Mouse (Mus musculus) urinary bladder, postnatal 4 days (tissue): ENCODE data around the gene Shoc2.
"Not testable (repeated sequence)": the region's sequence is repeated elsewhere in the genome, so short reads cannot be mapped to it uniquely, and the experiment has no call there.

ENCODE experiments used
- DNase-seq, 2 experiments: peaks; one replicate each; pipeline ENCODE4 v3.0.0; 2021 to 2022; ENCODE audit warnings: low spot score in 2 of 2

Shoc2 gene

DNA sequence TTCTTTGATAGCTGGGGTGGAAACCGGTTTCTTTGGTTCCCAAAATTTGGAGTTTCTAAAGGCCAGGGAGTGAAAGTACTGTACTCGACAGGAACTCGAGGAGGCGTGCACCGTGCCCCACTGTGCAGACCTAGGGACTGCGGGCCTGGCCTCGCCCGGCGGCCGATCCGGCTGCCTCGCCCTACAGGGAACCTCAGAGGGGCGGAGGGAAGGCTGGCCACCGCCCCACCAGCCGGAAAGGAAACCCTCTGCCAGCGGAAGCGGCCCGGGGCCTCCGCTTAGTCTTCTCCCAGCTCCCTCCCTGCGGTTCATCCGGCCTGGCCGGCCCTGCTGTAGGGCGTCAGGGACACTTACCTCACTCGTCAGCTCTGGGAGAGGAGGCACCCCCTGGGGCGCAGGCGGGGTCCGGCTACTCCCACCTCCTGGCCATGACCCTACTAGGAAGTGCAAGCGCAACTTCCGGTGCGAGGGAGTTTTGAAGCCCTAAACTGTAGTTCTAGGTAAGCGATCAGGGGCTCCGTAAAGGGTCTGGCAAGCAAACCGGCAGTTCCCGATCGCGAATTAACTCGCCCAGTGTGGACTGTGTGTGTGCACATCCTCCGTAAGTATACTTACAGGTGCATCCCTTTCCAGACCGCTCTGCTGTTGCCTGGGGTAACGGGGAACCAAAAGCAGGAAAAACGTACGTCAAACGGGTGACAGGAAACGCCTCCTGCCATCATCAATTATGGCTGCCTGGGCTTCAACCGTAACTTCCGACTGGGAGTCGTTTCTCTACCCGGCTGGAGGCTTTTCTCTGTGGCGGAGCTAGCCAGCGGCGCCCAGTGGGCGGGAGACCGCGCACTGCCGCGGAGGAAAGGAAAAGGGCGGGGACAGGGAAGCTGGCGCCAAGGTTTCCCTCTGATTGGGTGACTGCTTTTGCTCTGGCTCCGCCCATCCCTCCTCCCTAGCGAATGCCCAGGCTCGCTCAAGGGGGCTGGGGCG is at the start of gene Shoc2, which contains the start of gene Bbip1:
Gene Shoc2, plus strand, starts transcription at position 505 of the 984 bp plus-strand sequence.
Gene Bbip1, minus strand, starts transcription at position 826 of the 984 bp plus-strand sequence.
- peak; percentile 97 to 99 for DNase-seq

- DNase-seq: peak in 1 of 2 experiments; percentile 41
Measured at GRCm38 (mm10) chr19:53894538-53895121, 49.5 kb upstream of the Shoc2 start.

GRCm38 (mm10) chr19:53898046-53898445 is 46.1 kb upstream of the Shoc2 start:
- no peak for DNase-seq

GRCm38 (mm10) chr19:53898498-53898897 is 45.6 kb upstream of the Shoc2 start:
- no peak for DNase-seq

- DNase-seq: no peak
Measured at GRCm38 (mm10) chr19:53898970-53899900, 44.9 kb upstream of the Shoc2 start.

GRCm38 (mm10) chr19:53899941-53900610 is 44.0 kb upstream of the Shoc2 start:
- no peak for DNase-seq

DNA sequence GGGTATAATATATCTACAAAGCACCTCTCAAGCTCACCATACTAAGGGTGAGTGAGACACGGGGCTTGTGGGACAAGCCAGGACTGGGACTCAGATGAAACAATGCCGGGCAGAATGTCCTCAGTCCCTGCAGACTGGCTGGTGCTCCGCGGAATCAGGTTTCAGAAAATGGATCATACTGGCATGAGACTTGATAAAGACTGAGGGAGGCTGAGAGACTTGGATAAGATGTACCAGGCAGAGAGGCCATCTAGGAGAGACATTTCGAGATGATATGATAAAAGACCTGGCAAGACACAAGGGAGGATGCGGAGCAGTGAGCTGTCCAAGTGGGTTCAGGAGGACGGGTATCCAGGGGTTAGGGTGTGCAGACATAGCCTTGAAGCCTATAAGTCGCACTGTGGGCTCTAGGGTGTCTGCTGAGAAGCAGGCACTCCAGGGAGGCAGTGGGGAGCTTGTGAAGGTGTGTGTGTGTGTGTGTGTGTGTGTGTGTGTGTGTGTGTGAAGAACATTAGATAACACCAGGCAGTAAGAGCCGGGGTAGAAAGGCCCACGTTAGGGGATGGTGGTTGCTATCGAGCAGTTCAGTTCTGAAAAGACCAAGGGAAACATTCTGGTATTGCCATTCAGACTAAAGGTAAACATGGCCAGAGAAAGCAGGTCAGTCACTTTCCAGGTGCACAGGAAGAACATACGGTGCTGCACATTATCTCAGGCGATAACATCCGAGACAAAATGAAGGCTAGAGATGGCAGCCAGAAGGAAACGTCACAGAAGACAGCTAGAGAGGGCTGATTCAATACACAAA is 42.0 kb upstream of the Shoc2 start:
- DNase-seq: no peak

DNA sequence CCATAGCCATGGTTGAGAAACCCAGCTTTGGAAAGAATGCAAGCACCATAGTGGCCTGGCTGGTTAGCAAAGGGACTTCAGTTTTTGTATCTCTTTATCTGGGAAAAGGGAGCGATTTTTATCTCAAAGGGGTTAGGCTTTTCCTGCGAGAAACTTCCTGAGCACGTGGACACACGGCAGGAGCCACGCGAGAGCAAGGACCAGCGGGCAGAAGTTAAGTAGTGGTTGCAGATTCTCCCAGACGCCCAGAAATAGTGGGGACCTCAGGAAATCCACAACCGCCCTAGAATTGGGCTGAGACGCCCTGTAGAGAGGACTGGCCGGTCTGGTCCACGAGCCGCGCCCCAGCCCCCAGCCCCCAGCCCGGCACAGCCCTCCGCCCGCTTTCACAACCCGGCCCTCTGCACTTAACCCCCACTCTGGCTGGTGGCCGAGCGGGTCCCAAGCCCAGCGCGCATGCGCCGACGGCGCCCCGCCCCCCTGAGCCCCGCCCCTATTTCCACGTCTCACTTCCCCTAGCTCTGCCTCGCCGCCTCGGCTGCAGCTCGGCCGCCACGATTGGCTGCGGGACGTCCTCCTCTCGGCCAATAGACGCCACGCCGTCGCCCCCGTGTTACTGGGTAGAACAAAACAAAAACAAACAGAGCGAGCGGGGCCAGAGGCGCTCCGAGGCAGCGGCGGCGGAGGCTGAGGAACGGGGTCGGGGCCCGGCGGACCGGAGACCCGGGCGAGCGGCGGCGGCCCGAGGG is 41.2 kb upstream of the Shoc2 start:
- peak; percentile 95 to 96 for DNase-seq

DNA sequence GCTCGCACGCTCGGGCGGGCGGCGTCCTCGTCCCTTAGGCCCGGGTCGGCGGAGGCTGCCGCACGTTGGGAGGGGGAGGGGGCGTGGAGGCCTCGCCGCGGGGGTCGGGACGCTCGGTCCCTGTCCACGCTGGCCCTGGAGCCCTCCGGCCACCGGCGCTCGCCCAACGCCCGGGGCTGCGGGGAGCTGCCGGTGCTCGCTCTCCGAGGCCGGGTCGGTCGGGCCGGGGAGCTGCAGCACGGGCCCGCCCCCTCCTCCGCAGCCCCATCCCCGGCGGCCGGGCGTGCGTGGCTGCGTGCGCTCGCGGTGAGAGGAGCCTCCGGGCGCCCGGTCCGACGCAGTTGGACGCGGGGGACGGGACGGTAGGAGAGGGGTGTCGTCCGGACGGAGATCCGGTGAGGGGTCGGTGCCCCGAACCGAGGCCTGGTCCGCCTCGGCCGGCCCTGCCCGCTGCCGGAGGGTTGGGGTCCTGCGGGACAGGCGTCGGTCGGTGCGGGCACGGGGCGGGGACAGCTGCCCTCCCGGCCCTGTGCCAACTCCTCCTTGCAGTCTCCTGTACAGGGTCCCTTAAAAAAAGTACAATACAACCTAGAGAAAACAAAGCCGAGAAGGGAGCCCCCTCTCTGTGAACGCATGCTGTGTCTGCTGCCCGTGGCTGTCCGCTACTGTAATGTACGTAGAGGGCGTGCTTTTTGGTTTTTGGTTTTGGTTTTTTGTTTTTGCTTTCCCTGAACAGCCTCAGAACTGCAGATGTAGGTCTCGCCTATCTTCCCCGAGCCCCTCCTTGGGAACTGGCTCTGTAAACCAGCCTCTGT is 40.4 kb upstream of the Shoc2 start:
- peak in 1 of 2 experiments; percentile 48 for DNase-seq

GRCm38 (mm10) chr19:53904833-53905480 is 39.1 kb upstream of the Shoc2 start:
- no peak for DNase-seq

DNA sequence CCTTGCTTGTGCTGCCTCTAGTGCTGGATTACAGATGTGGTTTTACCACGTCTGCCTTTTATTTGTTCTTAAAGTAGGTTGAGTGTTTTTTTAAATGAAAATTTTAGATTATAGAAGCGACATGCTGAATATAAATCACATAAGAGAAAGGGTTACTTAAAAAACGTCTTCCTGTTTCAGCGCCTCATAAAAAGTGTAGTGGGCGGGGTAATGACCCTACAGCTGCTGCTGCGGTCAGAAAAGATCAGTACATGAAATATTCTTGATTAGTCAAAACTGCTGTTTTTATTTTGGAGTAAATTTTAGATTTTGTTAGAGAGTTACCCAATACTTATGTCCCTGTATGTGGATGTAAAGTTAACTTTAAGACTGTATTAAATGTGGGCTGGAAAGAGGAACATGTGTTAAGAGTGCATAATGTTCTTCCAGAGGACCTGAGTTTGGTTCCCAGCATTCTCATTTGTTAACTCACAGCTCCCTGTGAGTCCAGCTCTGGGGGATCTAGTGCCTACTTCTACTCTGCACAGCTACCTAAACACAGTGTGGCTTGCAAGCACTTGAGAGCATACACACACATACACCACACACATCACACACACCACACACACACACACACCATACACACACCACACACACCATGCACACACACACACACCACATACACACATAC is 37.9 kb upstream of the Shoc2 start:
- DNase-seq: no peak

DNA sequence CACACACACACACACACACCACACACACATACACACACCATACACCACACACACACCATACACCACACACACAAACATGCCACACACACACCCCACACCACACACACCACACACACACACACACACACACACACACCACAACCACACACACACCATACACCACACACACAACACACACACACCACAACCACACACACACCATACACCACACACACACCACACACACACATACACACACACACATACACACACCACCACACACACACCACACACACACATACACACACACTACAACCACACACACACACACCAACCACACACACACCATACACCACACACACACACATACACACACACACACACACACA is 37.4 kb upstream of the Shoc2 start:
- DNase-seq: not testable (repeated sequence)

- DNase-seq: no peak
Measured at GRCm38 (mm10) chr19:53914950-53915349, 29.2 kb upstream of the Shoc2 start.

DNA sequence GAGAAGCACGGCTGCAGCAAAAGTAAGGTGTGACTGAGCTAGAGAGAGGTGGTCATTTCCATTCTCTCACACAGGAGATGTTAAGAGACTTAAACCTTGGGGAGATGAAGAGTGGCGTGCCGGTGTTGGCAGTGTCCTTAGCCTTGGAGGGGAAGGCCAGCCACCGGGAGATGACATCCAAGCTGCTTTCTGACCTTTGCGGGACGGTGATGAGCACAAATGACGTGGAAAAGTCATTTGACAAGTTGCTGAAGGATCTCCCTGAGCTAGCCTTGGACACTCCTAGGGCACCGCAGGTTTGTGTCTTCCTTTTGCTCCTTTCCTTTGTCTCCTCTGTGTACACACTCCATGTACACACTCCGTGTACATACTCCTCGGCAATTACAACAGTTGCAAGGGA is 24.6 kb upstream of the Shoc2 start:
- DNase-seq: no peak

- not testable (repeated sequence) for DNase-seq
Measured at GRCm38 (mm10) chr19:53921996-53922395, 22.1 kb upstream of the Shoc2 start.

DNA sequence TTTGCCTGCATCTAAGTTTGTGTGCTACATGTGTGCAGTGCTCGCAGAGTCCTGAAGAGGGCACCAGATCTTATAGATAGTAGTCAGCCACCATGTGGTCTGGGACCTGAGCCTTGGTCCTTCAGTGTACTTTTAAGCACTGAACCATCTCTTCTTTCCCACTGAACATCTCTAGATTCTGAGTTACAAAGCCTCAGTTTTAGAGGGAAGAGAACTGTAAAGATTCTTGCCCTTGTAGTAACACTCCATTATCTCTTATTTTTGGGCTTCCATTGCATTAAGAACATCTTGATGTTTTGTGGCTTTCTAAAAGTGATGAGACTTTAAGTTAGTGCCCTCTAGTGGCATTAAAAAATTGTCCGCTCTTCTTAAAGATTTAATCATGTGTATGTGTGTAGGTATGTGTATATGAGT is 18.8 kb upstream of the Shoc2 start:
- DNase-seq: no peak

DNA sequence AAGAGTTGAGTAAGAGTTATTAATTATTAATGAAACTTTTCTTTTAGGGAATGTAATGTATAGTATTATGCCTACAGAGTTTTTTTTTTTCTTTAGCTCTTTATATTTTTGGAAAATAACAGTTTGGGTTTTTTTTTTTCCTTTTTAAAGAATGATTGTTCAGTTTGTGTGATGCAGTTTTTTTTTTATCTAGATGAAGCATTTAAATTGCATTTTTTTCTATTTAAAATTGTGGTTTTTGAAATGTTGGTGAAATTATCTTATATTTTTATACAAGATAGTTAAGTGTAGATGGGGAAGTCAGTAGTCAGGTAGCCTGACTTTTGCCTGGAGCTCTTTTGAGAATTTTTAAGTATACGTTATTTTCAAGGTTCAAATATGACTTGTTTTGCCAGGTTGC is 17.4 kb upstream of the Shoc2 start:
- DNase-seq: no peak

DNA sequence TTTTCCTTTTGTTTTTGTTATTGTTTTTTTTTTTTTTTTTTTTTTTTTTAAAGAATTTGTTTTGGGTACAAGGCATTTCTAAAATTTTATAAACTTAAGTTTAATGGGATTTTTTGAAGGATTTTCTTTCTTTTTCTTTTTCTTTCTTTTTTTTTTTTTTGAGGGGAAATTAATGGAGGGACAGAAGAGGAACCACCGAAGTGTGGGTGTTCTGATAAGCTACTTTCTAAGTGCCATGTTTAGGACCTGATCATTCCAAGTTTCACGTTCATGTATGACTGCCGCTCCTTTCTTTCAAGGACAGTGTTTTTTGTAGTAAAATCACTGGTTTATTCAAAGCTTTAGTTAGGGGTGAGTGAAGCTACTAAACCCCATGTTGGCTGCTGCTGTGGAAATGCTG is 14.9 kb upstream of the Shoc2 start:
- DNase-seq: no peak
